Mouse (Mus musculus) heart, embryonic 11.5 days (tissue): ENCODE results near the gene Npdc1. TPM values are rescaled to one million over a fixed set of nuclear protein-coding genes. Genes with fewer than 3 reads are reported as not detected.
A peak's percentile ranks its signal among the peaks of the same experiment; 100 is the strongest.
"Not testable (repeated sequence)": the region's sequence is repeated elsewhere in the genome, so short reads cannot be mapped to it uniquely, and the experiment has no call there.

ENCODE experiments used
- ATAC-seq: fragments of 200-750 bp; cut with Nextera tagmentation; replicated peaks from 2 replicates; pipeline ENCODE4 v1.8.0; 2017; ENCODE audit warnings: moderate library complexity; ENCODE audit not compliant: insufficient number of reproducible peaks, low FRiP score, low TSS enrichment
- H3K27ac ChIP-seq: fragments of 300-500 bp; sonication (generic); 2 replicates; pipeline ENCODE4 v1.5.1; 2014; ENCODE audit warnings: mild to moderate bottlenecking, low read depth, low read length
- H3K27me3 ChIP-seq: fragments of 300-500 bp; sonication (generic); 2 replicates; pipeline ENCODE4 v1.6.1; 2014; ENCODE audit warnings: mild to moderate bottlenecking, low read length, mixed read lengths; ENCODE audit not compliant: control insufficient read depth, insufficient read depth
- H3K36me3 ChIP-seq: fragments of 300-500 bp; sonication (generic); 2 replicates; pipeline ENCODE4 v1.6.1; 2014; ENCODE audit warnings: mild to moderate bottlenecking, low read length, moderate library complexity, mixed read lengths; ENCODE audit not compliant: control insufficient read depth, insufficient read depth
- H3K4me1 ChIP-seq: fragments of 300-500 bp; sonication (generic); 2 replicates; pipeline ENCODE4 v1.6.1; 2014; ENCODE audit warnings: low read length; ENCODE audit not compliant: control insufficient read depth, insufficient read depth
- H3K4me2 ChIP-seq: fragments of 300-500 bp; sonication (generic); 2 replicates; pipeline ENCODE4 v1.6.1; 2014; ENCODE audit warnings: mild to moderate bottlenecking, moderate library complexity
- H3K4me3 ChIP-seq: fragments of 300-500 bp; sonication (generic); 2 replicates; pipeline ENCODE4 v1.5.1; 2014; ENCODE audit warnings: low read depth, low read length
- H3K9ac ChIP-seq: fragments of 300-500 bp; sonication (generic); 2 replicates; pipeline ENCODE4 v1.6.1; 2014; ENCODE audit warnings: mild to moderate bottlenecking, low read depth, low read length, moderate library complexity
- H3K9me3 ChIP-seq: fragments of 300-500 bp; sonication (generic); replicated peaks from 2 replicates; pipeline ENCODE4 v1.6.1; 2016; ENCODE audit warnings: low read length; ENCODE audit not compliant: control insufficient read depth
- WGBS: fragments of 180-500 bp; shearing (Covaris S2); extraction: QIAGEN DNeasy Blood & Tissue Kit; methylation state at CpG from one replicate; pipeline ENCODE4 v1.1.7; 2014; ENCODE audit not compliant: insufficient replicate concordance; 5-methylcytosine and 5-hydroxymethylcytosine counted together
- polyA plus RNA-seq: library from polyadenylated mRNA; unstranded; fragments of >200 nt; fragmentation: Nextera tagmentation; extraction: Ambion mirVana; gene quantifications from 2 replicates; pipeline ENCODE4 v1.2.1, GENCODE M21; 2014

The Npdc1 gene
- polyA plus RNA-seq, 1 experiment from 2014 or later: 18.9 TPM

GRCm38 (mm10) chr2:25400764-25401163 lies 1.6 kb downstream of the Npdc1 start:
- Histone ChIP-seq H3K4me2 (no peak overlapping the region), H3K9me3 (no peaks in the 10 kb centered on the region), H3K36me3 (no peaks in the 10 kb centered on the region), H3K4me3 (no peak overlapping the region), H3K4me1 (peaks cover 2% of the 10 kb centered on the region; the same call in 1 of the 2 replicates), H3K27me3 (peaks cover 92% of the 10 kb centered on the region), H3K27ac (no peak overlapping the region), H3K9ac (no peak overlapping the region)
- no peak for ATAC-seq
- 5% methylated on average over 17 of the region's 17 CpGs for WGBS

- peak overlapping the region; percentile 74 for H3K4me2 ChIP-seq
- no peak; the same call in 1 of the 2 replicates for ATAC-seq
- H3K9me3 ChIP-seq: no peaks in the 10 kb centered on the region
- no peak overlapping the region for H3K27ac ChIP-seq
- WGBS: 0% methylated on average over 13 of the region's 13 CpGs
- H3K9ac ChIP-seq: 0 out of 2 replicates have a peak overlapping the region, but pooled peaks have one; percentile 62
- no peaks in the 10 kb centered on the region for H3K4me1 ChIP-seq
- H3K4me3 ChIP-seq: peak overlapping the region; percentile 56
- H3K36me3 ChIP-seq: no peaks in the 10 kb centered on the region
- H3K27me3 ChIP-seq: peaks cover 80% of the 10 kb centered on the region
These were observed 3.3 kb downstream of the Npdc1 start for GRCm38 (mm10) chr2:25402377-25402971.

- H3K4me2 ChIP-seq: peak overlapping the region; percentile 74
- peaks cover 73% of the 10 kb centered on the region for H3K27me3 ChIP-seq
- H3K9me3 ChIP-seq: no peaks in the 10 kb centered on the region
- WGBS: 3% methylated on average over 53 of the region's 54 CpGs
- H3K36me3 ChIP-seq: no peaks in the 10 kb centered on the region
- peak overlapping the region; percentile 62; the same call in 1 of the 2 replicates for H3K9ac ChIP-seq
- H3K4me1 ChIP-seq: no peaks in the 10 kb centered on the region
- ATAC-seq: no peak
- no peak overlapping the region for H3K27ac ChIP-seq
- H3K4me3 ChIP-seq: peak overlapping the region; percentile 56
These were observed 3.9 kb downstream of the Npdc1 start for GRCm38 (mm10) chr2:25402972-25403601.

GRCm38 (mm10) chr2:25403994-25404393 lies 4.8 kb downstream of the Npdc1 start:
- no peak for ATAC-seq
- H3K27ac ChIP-seq: no peak overlapping the region
- no peaks in the 10 kb centered on the region for H3K9me3 ChIP-seq
- H3K27me3 ChIP-seq: peaks cover 65% of the 10 kb centered on the region
- H3K36me3 ChIP-seq: no peaks in the 10 kb centered on the region
- H3K9ac ChIP-seq: no peak overlapping the region
- no peak overlapping the region for H3K4me3 ChIP-seq
- no peak overlapping the region for H3K4me2 ChIP-seq
- H3K4me1 ChIP-seq: no peaks in the 10 kb centered on the region
- 80% methylated on average over 4 of the region's 4 CpGs for WGBS

DNA sequence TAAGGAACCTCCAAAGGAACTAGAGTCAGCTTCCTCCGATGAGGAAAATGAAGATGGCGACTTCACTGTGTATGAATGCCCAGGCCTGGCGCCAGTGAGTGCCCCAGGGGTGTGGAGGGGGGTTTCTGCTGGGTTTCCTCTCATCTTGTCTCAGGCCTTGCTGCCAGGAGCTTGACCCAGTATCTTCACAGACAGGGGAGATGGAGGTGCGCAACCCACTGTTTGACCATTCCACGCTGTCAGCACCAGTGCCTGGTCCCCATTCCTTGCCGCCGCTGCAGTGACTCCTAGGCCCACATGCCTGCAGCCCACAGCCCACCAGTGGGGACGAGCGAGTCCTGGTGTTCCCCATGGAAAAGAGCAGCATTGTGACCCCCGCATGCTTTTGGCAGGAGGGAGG lies 9.8 kb downstream of the Npdc1 start:
- Histone ChIP-seq H3K9me3 (no peaks in the 10 kb centered on the region), H3K27me3 (peaks cover 20% of the 10 kb centered on the region), H3K4me3 (no peak overlapping the region), H3K27ac (no peak overlapping the region), H3K4me2 (no peak overlapping the region), H3K4me1 (no peaks in the 10 kb centered on the region), H3K9ac (no peak overlapping the region), H3K36me3 (no peaks in the 10 kb centered on the region)
- 72% methylated on average over 10 of the region's 10 CpGs for WGBS
- no peak for ATAC-seq

- not testable (repeated sequence) for H3K36me3 ChIP-seq, ATAC-seq, H3K4me3 ChIP-seq, H3K27ac ChIP-seq, H3K27me3 ChIP-seq, H3K4me2 ChIP-seq, H3K9ac ChIP-seq, H3K9me3 ChIP-seq, H3K4me1 ChIP-seq
These were observed 14.3 kb downstream of the Npdc1 start for GRCm38 (mm10) chr2:25413436-25413835.

- Histone ChIP-seq H3K27me3 (peaks cover 3% of the 10 kb centered on the region), H3K36me3 (no peaks in the 10 kb centered on the region), H3K27ac (no peak overlapping the region), H3K4me2 (no peak overlapping the region), H3K4me3 (no peak overlapping the region), H3K9ac (no peak overlapping the region), H3K4me1 (no peaks in the 10 kb centered on the region), H3K9me3 (no peaks in the 10 kb centered on the region)
- ATAC-seq: no peak
- 32% methylated on average over 3 of the region's 3 CpGs for WGBS
These were observed 18.3 kb downstream of the Npdc1 start for GRCm38 (mm10) chr2:25417426-25417825.

GRCm38 (mm10) chr2:25421896-25422295 lies 22.7 kb downstream of the Npdc1 start:
- Histone ChIP-seq H3K27ac (no peak overlapping the region), H3K4me2 (no peak overlapping the region), H3K9ac (no peak overlapping the region), H3K36me3 (no peaks in the 10 kb centered on the region), H3K27me3 (peaks cover 43% of the 10 kb centered on the region), H3K9me3 (no peaks in the 10 kb centered on the region), H3K4me1 (no peaks in the 10 kb centered on the region), H3K4me3 (no peak overlapping the region)
- WGBS: 22% methylated on average over 3 of the region's 3 CpGs
- no peak for ATAC-seq
